Mouse (Mus musculus): Measurements from ENCODE around the gene Srrm2. TPM values are rescaled to one million over a fixed set of nuclear protein-coding genes. Genes with fewer than 3 reads are reported as not detected.

The Srrm2 gene
- polyA plus RNA-seq, 1 experiment = 720 TPM

DNA sequence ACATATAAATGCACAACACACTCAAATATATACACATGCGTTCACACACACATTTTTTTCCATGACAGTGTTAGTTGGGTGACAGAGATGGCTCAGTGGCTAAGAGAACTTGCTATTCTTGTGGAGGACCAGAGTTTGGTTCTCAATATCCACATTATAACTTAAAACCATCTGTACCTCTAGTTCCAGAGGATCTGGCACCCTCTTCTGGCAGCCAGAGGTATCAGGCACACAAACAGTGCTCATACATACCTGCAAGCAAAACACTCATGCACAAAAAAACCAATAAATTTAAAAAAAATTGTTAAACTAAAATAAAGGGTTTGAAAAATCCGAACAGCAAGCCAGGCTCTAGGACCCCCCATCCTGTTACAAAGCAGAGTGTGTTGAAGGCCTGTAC is 59.7 kb downstream of the Srrm2 start:
- no peaks in the 10 kb centered on the region for H3K27me3 ChIP-seq (ENCODE audit: control insufficient read depth, insufficient read depth, low read length)
- H3K27ac ChIP-seq (ENCODE audit: insufficient read depth, low read length) = no peak overlapping the region
- H3K4me1 ChIP-seq (ENCODE audit: control insufficient read depth, insufficient read depth, low read length) = no peaks in the 10 kb centered on the region
- H3K4me3 ChIP-seq (replicated peaks; ENCODE audit: insufficient read depth, low read depth, low read length) = no peak overlapping the region
- TF ChIP-seq CTCF (IDR thresholded peaks at IDR 0.05; ENCODE audit: borderline replicate concordance, insufficient read depth, low read depth, low read length) (no peak), POLR2A (IDR thresholded peaks at IDR 0.05; ENCODE audit: borderline replicate concordance, insufficient read depth, low read length) (no peak)
- no peak for DNase-seq
- 66% methylated on average over 2 of the region's 2 CpGs for WGBS

DNA sequence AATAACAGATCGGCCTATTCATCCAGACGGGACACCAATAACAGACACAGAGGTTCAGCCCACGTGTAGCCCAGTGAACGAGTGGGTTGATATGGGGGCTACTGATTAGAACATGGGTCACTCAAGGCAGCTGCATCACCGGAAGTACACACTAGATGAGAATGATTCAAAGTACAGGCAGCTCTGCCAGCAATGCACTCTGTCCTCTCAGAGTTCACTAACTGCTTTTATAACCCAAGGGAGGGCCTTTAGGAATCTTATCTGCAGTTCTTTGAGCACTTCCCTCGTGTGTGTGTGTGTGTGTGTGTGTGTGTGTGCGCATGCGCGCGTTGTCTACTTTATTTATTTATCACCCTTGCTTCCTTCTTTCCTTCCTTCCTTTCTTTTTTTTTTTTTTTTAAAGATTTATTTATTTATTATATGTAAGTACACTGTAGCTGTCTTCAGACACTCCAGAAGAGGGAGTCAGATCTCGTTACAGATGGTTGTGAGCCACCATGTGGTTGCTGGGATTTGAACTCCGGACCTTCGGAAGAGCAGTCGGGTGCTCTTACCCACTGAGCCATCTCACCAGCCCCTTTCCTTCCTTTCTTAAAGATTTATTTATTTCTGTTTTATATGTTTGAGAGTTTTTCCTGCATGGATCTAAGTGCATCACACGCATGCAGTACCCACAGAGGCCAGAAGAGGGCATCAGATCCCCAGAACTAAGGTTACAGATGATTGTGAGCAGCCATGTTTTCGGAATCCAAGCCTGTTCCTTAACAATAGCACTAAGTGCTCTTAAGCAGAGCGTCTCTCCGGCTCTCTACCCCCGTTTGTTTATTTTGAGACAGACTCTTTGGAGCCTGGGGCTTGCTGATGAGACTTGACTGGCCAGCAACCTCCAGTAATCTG is 60.8 kb downstream of the Srrm2 start:
- peak in 1 of 2 experiments; percentile 63 for DNase-seq
- TF ChIP-seq CTCF (IDR thresholded peaks at IDR 0.05; ENCODE audit: borderline replicate concordance, insufficient read depth, low read depth, low read length) (peak; percentile 71), POLR2A (IDR thresholded peaks at IDR 0.05; ENCODE audit: borderline replicate concordance, insufficient read depth, low read length) (no peak)
- H3K4me1 ChIP-seq (ENCODE audit: control insufficient read depth, insufficient read depth, low read length) = no peaks in the 10 kb centered on the region
- 62% methylated on average over 18 of the region's 19 CpGs for WGBS
- H3K27me3 ChIP-seq (ENCODE audit: control insufficient read depth, insufficient read depth, low read length) = no peaks in the 10 kb centered on the region
- H3K27ac ChIP-seq (ENCODE audit: insufficient read depth, low read length) = no peak overlapping the region
- H3K4me3 ChIP-seq (replicated peaks; ENCODE audit: insufficient read depth, low read depth, low read length) = no peak overlapping the region

DNA sequence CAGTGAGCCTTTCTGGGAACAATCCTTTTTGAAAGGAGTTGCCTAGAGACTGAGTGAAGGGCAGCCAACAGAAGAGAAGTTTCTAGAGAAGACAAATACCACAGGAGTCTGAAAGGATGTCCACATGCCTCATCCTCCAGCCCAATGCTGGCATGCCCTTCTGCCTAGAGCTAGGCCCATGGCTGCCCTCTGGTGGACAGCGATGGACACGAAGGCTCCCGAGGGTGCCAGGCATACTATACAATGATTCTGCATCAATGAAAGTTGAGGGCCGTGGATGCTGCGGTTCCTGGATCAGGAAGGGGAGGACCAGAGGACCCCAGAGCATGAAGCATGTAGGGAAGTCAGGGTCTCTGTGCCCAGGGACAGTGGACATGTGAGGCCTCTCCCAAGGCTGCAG is 63.0 kb downstream of the Srrm2 start:
- no peaks in the 10 kb centered on the region for H3K4me1 ChIP-seq (ENCODE audit: control insufficient read depth, insufficient read depth, low read length)
- no peak overlapping the region for H3K27ac ChIP-seq (ENCODE audit: insufficient read depth, low read length)
- no peak for DNase-seq
- no peak overlapping the region for H3K4me3 ChIP-seq (replicated peaks; ENCODE audit: insufficient read depth, low read depth, low read length)
- TF ChIP-seq POLR2A (IDR thresholded peaks at IDR 0.05; ENCODE audit: borderline replicate concordance, insufficient read depth, low read length) (no peak), CTCF (IDR thresholded peaks at IDR 0.05; ENCODE audit: borderline replicate concordance, insufficient read depth, low read depth, low read length) (peak; percentile 35; the same call in 1 of the 2 replicates)
- WGBS = 23% methylated on average over 5 of the region's 5 CpGs
- no peaks in the 10 kb centered on the region for H3K27me3 ChIP-seq (ENCODE audit: control insufficient read depth, insufficient read depth, low read length)

DNA sequence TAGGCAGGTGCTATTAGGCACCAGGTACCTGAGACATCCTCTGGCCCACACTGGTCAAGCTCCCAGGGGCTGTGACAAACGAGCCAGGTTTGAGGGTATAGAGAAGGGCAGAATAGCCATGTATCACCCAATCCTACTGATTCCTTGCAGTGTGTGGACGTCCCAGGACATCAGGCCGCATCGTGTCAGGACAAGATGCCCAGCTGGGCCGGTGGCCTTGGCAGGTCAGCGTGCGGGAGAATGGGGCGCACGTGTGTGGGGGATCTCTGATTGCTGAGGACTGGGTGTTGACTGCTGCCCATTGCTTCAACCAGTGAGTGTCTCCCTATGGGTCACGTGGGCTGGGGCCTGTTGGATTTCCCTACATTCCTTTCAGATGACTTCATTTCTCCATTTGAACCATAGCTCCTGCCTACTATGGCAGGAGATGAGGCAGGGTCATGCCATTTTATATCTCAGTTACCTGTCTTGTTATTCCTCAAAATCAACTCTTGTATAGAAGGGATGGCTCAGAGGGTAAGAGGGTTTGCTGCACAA is 64.0 kb downstream of the Srrm2 start:
- Histone ChIP-seq H3K4me3 (replicated peaks; ENCODE audit: insufficient read depth, low read depth, low read length) (no peak overlapping the region), H3K27me3 (ENCODE audit: control insufficient read depth, insufficient read depth, low read length) (no peaks in the 10 kb centered on the region), H3K4me1 (ENCODE audit: control insufficient read depth, insufficient read depth, low read length) (no peaks in the 10 kb centered on the region), H3K27ac (ENCODE audit: insufficient read depth, low read length) (no peak overlapping the region)
- TF ChIP-seq CTCF (IDR thresholded peaks at IDR 0.05; ENCODE audit: borderline replicate concordance, insufficient read depth, low read depth, low read length) (no peak), POLR2A (IDR thresholded peaks at IDR 0.05; ENCODE audit: borderline replicate concordance, insufficient read depth, low read length) (no peak)
- no peak for DNase-seq
- 86% methylated on average over 10 of the region's 10 CpGs for WGBS

DNA sequence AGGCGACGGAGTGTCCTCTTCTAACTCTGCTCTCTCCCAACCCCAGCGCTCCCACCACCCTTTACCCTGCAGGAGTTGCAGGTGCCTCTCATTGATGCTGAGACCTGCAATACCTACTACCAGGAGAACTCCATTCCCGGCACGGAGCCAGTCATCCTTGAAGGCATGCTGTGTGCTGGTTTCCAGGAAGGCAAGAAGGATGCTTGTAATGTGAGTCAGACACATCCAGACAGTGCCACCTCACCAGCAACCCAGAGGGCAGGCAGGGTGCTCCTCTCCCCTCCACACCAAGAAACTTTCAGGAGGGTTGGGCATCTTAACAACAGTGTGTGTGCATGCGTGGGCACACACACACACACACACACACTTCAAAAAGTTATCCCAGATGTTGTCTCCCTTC is 66.9 kb downstream of the Srrm2 start:
- no peak overlapping the region for H3K4me3 ChIP-seq (replicated peaks; ENCODE audit: insufficient read depth, low read depth, low read length)
- H3K27me3 ChIP-seq (ENCODE audit: control insufficient read depth, insufficient read depth, low read length) = no peaks in the 10 kb centered on the region
- TF ChIP-seq CTCF (IDR thresholded peaks at IDR 0.05; ENCODE audit: borderline replicate concordance, insufficient read depth, low read depth, low read length) (no peak), POLR2A (IDR thresholded peaks at IDR 0.05; ENCODE audit: borderline replicate concordance, insufficient read depth, low read length) (no peak)
- WGBS = 79% methylated on average over 6 of the region's 6 CpGs
- DNase-seq = no peak
- H3K4me1 ChIP-seq (ENCODE audit: control insufficient read depth, insufficient read depth, low read length) = no peaks in the 10 kb centered on the region
- H3K27ac ChIP-seq (ENCODE audit: insufficient read depth, low read length) = no peak overlapping the region

DNA sequence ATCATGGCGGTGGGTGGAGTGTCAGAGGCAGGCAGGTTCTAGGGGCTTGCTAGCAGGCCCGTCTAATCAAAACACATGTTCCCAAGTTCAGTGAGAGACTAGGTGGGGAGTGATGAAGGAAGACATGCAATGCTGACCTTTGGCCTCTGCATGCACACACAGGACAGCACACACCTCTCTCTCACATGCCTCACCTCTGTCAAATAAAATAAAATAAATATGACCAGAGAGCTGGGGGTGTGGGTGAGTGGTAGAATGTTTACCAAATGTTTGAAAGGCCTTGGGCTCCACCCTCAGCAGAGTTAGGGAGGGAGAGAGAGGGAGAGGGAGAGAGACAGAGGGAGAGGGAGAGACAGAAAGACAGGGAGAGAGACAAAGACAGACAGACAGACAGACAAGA is 67.6 kb downstream of the Srrm2 start:
- Histone ChIP-seq H3K4me3 (replicated peaks; ENCODE audit: insufficient read depth, low read depth, low read length) (no peak overlapping the region), H3K4me1 (ENCODE audit: control insufficient read depth, insufficient read depth, low read length) (no peaks in the 10 kb centered on the region), H3K27me3 (ENCODE audit: control insufficient read depth, insufficient read depth, low read length) (no peaks in the 10 kb centered on the region), H3K27ac (ENCODE audit: insufficient read depth, low read length) (no peak overlapping the region)
- DNase-seq = no peak
- TF ChIP-seq CTCF (IDR thresholded peaks at IDR 0.05; ENCODE audit: borderline replicate concordance, insufficient read depth, low read depth, low read length) (no peak), POLR2A (IDR thresholded peaks at IDR 0.05; ENCODE audit: borderline replicate concordance, insufficient read depth, low read length) (no peak)
- 92% methylated on average over 2 of the region's 2 CpGs for WGBS

DNA sequence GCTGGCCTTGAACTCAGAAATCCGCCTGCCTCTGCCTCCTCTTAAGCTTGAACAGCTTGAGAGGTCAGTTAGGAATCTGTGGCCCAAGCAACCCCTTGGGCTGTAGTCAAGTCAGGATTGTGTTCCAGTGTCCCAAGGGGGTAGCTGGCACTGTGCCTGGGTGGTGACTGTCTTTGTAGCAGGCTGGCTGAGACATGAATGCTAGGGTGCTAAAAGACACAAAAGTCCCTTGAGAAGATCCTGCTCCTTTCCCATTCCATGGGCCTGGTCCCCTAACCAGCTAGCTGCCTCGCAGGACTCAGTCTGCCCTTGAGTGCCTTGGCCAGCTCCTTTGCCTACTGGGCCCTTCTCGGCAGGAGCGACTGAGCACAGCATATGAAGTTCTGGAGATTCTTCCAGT is 72.6 kb downstream of the Srrm2 start:
- Histone ChIP-seq H3K4me3 (replicated peaks; ENCODE audit: insufficient read depth, low read depth, low read length) (no peak overlapping the region), H3K4me1 (ENCODE audit: control insufficient read depth, insufficient read depth, low read length) (no peaks in the 10 kb centered on the region), H3K27me3 (ENCODE audit: control insufficient read depth, insufficient read depth, low read length) (no peaks in the 10 kb centered on the region), H3K27ac (ENCODE audit: insufficient read depth, low read length) (no peak overlapping the region)
- no peak for TF ChIP-seq CTCF (IDR thresholded peaks at IDR 0.05; ENCODE audit: borderline replicate concordance, insufficient read depth, low read depth, low read length)
- no peak for TF ChIP-seq POLR2A (IDR thresholded peaks at IDR 0.05; ENCODE audit: borderline replicate concordance, insufficient read depth, low read length)
- no peak for DNase-seq
- WGBS = 76% methylated on average over 4 of the region's 4 CpGs

DNA sequence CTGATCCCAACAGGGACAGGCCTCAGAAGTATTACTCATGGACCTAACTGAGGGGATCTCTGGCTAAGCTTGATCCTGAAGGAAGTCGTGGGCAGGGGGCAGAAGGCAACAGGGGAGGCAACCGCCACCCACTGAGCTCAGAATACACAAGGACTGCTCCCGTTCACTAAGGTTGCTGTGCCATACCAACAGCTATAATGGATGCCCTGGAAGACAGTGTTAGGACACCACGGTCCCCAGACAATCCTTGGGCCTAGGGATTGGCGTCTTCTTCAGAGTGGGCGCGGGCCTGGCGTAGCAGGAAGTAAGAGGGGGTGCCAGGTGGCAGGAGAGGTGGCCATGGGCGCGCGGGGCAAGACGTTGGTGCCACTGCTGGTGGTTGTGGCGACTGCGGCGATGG is 77.4 kb downstream of the Srrm2 start, which contains the start of gene Prss21:
Gene Prss21 (plus strand): TSS at position 301 of the 400 bp plus-strand sequence.
- no peak within 1 kb of the TSS for H3K4me3 ChIP-seq (replicated peaks; ENCODE audit: insufficient read depth, low read depth, low read length)
- no peaks in the 10 kb centered on the region for H3K27me3 ChIP-seq (ENCODE audit: control insufficient read depth, insufficient read depth, low read length)
- WGBS = 83% methylated on average over 15 of the region's 15 CpGs
- TF ChIP-seq CTCF (IDR thresholded peaks at IDR 0.05; ENCODE audit: borderline replicate concordance, insufficient read depth, low read depth, low read length) = no peak
- no peak for TF ChIP-seq POLR2A (IDR thresholded peaks at IDR 0.05; ENCODE audit: borderline replicate concordance, insufficient read depth, low read length)
- DNase-seq = no peak
- no peaks in the 10 kb centered on the region for H3K4me1 ChIP-seq (ENCODE audit: control insufficient read depth, insufficient read depth, low read length)
- H3K27ac ChIP-seq (ENCODE audit: insufficient read depth, low read length) = no peak within 1 kb of the TSS

Data from cerebellum, adult 2 months (tissue).